Mouse (Mus musculus): Measurements from ENCODE around the gene Mettl27. TPM values are rescaled to one million over a fixed set of nuclear protein-coding genes. Genes with fewer than 3 reads are reported as not detected.
"Not testable (repeated sequence)": the region's sequence is repeated elsewhere in the genome, so short reads cannot be mapped to it uniquely, and the experiment has no call there.

Mettl27 gene
- total RNA-seq, 1 experiment from 2014 or later: 7.4 TPM

- no peak for ATAC-seq (replicated peaks; ENCODE audit: low read depth, poor library complexity, severe bottlenecking)
Observed at GRCm38 (mm10) chr5:134947420-134948084, 15.4 kb downstream of the Mettl27 start.

GRCm38 (mm10) chr5:134948085-134948439 is 15.9 kb downstream of the Mettl27 start:
- ATAC-seq (replicated peaks; ENCODE audit: low read depth, poor library complexity, severe bottlenecking): no peak

GRCm38 (mm10) chr5:134951053-134951884 is 19.1 kb downstream of the Mettl27 start:
- ATAC-seq (replicated peaks; ENCODE audit: low read depth, poor library complexity, severe bottlenecking): peak; percentile 71

- ATAC-seq (replicated peaks; ENCODE audit: low read depth, poor library complexity, severe bottlenecking): no peak
Observed at GRCm38 (mm10) chr5:134955491-134955890, 23.3 kb downstream of the Mettl27 start.

GRCm38 (mm10) chr5:134959114-134959513 is 26.9 kb downstream of the Mettl27 start:
- ATAC-seq (replicated peaks; ENCODE audit: low read depth, poor library complexity, severe bottlenecking): peak; percentile 30

- peak; percentile 53 for ATAC-seq (replicated peaks; ENCODE audit: low read depth, poor library complexity, severe bottlenecking)
Observed at GRCm38 (mm10) chr5:134960430-134960829, 28.3 kb downstream of the Mettl27 start.

GRCm38 (mm10) chr5:134961519-134961918 is 29.4 kb downstream of the Mettl27 start:
- ATAC-seq (replicated peaks; ENCODE audit: low read depth, poor library complexity, severe bottlenecking): no peak

- no peak for ATAC-seq (replicated peaks; ENCODE audit: low read depth, poor library complexity, severe bottlenecking)
Observed at GRCm38 (mm10) chr5:134963546-134963945, 31.4 kb downstream of the Mettl27 start.

GRCm38 (mm10) chr5:134964655-134965054 is 32.5 kb downstream of the Mettl27 start:
- ATAC-seq (replicated peaks; ENCODE audit: low read depth, poor library complexity, severe bottlenecking): not testable (repeated sequence)

- peak; percentile 70 for ATAC-seq (replicated peaks; ENCODE audit: low read depth, poor library complexity, severe bottlenecking)
Observed at GRCm38 (mm10) chr5:134965473-134965851, 33.3 kb downstream of the Mettl27 start.

- peak; percentile 82 for ATAC-seq (replicated peaks; ENCODE audit: low read depth, poor library complexity, severe bottlenecking)
Observed at GRCm38 (mm10) chr5:134965852-134966821, 34.0 kb downstream of the Mettl27 start.

GRCm38 (mm10) chr5:134967164-134967944 is 35.2 kb downstream of the Mettl27 start:
- ATAC-seq (replicated peaks; ENCODE audit: low read depth, poor library complexity, severe bottlenecking): no peak

- no peak for ATAC-seq (replicated peaks; ENCODE audit: low read depth, poor library complexity, severe bottlenecking)
Observed at GRCm38 (mm10) chr5:134970671-134971070, 38.5 kb downstream of the Mettl27 start.

- no peak for ATAC-seq (replicated peaks; ENCODE audit: low read depth, poor library complexity, severe bottlenecking)
Observed at GRCm38 (mm10) chr5:134973081-134973480, 40.9 kb downstream of the Mettl27 start.

GRCm38 (mm10) chr5:134973526-134973925 is 41.4 kb downstream of the Mettl27 start:
- ATAC-seq (replicated peaks; ENCODE audit: low read depth, poor library complexity, severe bottlenecking): no peak

GRCm38 (mm10) chr5:134974294-134974693 is 42.1 kb downstream of the Mettl27 start:
- ATAC-seq (replicated peaks; ENCODE audit: low read depth, poor library complexity, severe bottlenecking): peak; percentile 75

- no peak for ATAC-seq (replicated peaks; ENCODE audit: low read depth, poor library complexity, severe bottlenecking)
Observed at GRCm38 (mm10) chr5:134974921-134975320, 42.8 kb downstream of the Mettl27 start.

GRCm38 (mm10) chr5:134976164-134976563 is 44.0 kb downstream of the Mettl27 start:
- ATAC-seq (replicated peaks; ENCODE audit: low read depth, poor library complexity, severe bottlenecking): peak; percentile 46

- no peak for ATAC-seq (replicated peaks; ENCODE audit: low read depth, poor library complexity, severe bottlenecking)
Observed at GRCm38 (mm10) chr5:134976577-134977250, 44.5 kb downstream of the Mettl27 start.
